Mouse (Mus musculus) adipocyte (in vitro differentiated cells): ENCODE measurements around the gene Pla2g6.
A peak's percentile ranks its signal among the peaks of the same experiment; 100 is the strongest.

Experiments
- DNase-seq: peaks from one replicate; pipeline ENCODE4 v3.0.0-alpha.2; 2016; ENCODE audit warnings: low spot score

Gene Pla2g6

DNA sequence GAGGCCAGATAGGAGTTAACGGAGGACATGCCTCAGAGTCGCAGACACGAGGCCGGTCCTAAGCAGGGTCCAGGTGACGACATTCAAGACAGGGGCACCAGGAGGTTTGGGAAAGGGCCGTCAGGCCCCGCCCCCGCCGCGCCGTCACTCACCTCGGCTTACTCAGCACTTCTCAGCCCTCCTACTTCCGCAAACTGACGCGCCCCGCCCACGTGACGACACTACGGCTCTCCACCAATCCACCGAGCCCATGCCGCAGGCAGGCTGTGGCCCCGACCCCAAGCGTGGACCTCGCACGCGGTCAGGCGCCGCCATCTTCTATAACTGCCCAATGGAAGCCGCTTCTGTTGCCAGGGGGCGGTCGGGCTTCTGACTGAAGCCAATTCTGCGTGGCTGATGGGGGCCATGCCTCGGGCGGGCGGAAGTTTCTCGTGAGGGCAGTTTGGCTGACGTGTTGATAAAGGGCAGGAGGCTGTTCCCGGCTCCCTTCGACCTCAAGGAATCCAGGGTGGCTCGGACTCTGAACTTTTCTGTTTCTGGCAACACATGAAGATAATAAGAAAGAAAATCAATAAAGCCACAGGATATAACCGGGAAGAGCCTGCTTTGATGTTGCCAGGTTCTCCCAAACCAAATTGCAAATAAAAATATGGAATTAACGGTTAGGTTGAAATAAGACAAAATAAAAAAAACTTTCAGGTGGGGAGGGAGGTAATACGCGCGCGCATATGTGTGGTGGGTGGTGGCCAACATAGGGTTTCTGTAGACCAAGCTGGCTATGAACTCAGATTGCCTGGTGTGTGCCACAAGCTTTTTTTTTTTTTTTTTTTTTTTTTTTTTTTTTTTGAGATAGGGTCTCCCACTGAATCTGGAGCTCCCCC lies at the start of gene Pla2g6:
Gene Pla2g6 (minus strand): TSS at position 333 of the 881 bp plus-strand sequence.
- DNase-seq, result peak; percentile 99

DNA sequence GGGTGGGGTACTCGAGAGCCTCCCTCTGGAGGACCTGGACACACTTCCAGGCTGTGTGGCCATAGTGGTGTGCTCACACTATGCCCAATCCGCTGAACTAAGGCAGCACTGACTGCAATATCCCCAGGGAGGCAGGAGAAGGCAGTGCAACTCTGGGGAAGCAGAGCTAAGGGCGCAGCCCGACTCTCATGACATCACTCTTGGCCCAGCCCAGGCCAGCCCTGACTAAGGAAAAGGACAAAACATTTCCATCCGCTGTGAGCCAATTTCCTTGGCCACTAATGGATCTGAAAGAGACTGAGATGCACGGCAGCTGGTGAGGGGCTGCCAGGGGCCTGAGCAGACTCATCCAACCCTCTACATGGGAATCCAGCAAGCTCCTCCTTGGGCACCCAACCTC lies 49.5 kb upstream of the Pla2g6 start:
- DNase-seq, result peak; percentile 97

DNA sequence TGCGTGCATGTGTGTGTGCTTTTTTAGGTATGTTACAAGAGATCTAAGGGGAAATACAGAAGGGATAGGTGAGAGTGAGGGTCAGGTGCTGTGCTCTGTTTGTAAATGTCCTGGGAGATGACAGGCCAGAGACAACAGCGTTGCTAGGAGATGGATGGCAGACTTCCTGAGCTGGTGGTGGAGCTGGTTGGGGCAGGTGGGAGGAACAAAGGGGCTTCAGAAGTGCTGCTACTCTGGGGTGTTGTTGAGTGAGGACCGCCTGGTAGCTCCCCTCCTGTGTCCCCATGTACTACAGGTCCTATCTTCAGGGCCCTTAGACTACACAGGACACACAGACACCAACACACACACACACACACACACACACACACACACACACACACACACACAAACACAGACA lies 46.6 kb upstream of the Pla2g6 start:
- DNase-seq, result no peak

DNA sequence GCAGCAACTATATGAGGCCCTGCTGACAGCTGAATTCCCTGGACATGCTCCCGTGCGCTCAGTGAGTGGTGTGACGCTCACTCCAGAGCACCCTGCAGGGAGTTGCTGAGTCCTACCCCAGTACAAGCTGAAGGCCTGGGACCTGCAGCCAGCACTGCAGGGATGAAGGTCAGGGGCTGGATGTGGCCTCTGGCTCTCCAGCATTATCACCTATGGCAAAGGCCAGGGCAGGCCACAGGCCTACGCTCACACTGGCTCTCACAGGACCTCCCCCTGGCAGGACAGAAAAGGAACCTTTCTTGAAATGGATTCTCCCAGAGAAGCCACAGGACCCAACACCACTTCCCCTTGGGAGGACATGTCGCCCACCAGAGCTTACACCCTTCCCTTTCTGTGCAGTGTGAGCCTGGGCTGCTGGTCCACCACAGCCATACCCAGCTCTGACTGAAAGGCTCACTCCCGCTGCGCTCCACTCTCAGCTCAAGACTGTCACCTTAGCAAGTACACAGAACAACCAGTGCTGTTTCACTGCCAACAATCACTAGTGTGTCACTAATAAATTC lies 42.2 kb upstream of the Pla2g6 start:
- no peak for DNase-seq

DNA sequence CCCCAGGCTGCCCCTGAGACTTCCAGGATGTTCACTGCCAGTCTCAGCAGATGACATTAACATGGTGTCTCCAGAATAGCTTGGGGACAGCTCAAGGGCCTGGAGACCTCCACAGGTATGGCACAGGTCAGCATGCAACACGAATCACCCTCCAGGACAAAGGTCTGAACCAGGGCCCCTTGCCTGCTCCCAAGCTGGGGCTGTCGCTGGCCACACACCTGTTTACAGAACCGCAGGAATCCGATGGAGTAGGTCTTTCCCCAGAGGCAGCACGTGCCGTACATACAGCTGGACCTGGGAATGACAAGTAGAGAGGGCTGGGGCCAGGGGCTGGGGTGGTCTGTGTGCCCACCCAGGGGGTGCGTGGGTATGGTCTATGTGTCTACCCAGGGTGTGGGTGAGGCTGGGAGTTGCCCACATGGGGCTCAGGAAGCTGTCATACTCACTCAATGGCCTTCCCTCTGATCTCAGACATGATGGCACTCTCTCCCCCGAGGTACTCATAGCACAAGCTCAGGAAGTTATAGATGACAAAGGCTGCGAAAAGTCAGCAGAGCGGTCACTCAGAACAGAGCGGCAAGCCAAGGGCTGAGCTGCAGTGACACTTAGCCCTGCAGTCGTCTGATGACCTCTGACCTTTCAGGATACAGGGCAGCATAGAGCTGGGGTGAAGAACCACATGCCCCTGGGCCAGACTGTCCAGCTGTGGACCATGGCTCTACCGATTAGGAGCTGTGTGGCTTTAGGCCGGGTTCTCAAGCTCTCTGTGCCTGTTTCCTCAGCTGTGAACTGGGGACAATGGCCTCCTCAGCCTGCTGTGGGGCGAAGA lies 41.5 kb upstream of the Pla2g6 start:
- DNase-seq, result no peak

DNA sequence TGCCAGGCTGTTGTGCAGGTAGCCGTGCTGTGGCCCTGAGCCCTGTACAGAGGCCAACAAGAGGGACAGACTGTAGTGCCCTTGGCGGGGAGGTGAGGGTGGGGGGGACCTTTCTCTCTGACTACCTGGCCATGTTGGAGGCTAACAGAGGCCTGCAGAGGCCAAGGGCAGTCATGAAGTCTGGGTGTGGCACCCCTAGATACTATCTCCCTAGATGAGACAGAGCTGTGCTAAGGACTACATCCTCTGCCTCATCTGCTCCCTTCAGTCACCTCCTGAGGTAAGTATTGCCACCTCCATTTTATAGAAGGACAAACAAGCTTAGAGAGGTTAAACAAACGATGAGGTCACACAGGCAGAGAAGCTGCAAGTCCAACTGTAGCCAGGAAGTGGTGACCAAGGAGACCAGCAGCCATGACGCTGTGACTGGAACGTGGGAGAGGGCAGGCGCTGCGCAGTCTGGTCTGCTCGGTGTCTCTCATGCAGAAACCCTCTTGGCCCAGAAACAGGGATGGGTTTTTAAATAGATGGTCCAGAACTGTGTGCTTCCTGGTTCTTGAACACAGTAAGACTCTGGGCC lies 40.8 kb upstream of the Pla2g6 start:
- no peak for DNase-seq

DNA sequence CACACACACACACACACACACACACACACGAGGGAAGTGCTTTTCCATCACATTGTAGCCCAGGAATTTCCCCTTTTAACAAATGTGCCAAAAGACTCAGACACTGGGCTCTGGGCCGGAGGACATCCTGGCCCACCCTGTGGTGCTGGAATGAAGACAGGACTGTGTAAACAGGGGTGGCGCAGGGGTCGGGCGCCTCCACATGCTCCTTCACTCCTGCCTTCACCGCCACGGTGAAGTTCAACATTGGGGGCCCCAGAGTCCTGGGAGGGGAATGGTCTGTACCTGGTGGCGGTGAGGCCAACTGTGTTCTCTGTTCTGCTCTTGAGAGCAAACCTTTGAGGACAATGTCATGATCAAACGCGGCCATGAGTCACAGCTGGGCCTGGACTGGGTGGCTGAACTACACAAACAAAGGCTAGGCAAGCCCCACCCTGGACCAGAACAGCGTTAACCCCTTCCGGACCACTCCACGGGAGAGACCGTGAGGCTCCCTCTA lies 40.2 kb upstream of the Pla2g6 start:
- DNase-seq, result no peak

DNA sequence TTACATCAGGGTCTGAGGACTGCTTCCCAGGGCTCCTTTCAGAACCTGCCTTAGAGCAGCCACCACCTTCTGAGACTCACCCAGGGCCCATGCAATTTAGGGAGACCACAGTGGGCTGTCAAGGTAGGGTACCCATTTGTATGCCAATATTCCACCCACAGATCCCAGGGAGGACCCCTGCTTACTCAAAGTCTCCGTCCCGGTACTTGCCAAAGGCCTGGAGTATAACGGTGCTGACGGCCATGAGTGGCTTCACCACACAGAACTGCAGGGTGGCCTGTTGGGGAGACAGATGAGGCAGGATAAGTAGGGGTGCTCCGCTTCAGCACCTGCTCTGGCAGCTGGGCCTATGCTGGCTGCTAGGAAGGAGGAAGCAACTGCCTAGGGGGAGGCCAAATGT lies 38.2 kb upstream of the Pla2g6 start:
- no peak for DNase-seq

DNA sequence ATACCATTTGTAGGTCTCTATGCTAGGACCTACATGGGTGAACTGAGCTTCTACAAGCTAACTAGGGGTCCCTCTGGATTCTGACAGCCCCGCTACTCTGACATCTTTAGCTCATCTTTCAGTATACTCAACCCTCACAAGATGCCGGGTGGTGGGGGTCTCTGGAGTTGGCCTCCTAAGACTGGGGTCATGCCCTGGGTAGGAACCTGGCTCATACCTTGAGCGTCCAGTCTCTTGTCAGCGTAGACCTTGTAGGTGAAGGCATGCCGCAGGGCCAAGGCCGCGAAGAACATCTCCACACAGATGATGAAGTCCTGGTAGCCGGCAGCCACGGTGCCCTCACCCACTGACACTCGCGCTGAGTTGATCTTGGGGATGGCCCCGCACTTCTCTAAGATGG lies 36.9 kb upstream of the Pla2g6 start:
- DNase-seq, result no peak

DNA sequence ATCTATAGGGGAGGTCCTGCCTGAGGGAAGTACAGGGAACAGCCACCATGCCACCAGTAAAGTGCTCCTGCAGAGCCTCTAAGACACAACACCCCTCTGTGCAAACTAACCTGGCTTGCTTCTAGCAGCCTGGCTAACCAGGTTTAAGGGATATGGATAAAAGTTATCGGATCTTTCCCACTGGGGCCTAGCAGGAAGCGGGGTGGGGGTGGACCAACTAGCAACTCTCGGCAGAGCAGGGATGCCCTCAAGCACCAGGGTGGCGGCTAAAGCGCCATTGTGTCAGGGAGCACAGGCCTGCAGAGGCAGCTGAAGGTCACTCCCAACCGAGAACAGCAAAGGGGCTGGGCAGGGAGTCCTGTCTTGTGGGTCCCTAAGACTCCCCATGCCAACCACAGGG lies 35.9 kb upstream of the Pla2g6 start:
- no peak for DNase-seq

DNA sequence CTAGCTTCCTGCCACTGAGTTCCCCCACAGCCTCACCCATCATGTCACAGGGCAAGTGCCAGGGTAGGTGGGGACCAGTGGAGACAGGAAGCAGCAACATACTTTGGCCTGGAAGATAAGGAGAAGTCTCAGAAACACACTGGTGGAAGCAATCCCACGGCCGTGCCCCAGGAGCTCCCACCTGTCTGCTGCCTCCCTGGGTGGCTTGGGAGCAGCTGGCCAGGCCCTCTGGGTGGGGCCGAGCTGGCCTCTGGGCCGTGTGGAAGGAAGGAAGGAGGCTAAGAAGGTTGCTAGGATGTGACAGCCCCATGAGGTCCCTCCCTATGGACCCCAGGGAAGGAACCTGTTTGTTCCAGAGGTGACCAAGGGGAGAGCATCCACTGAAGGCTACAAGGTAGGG lies 32.8 kb upstream of the Pla2g6 start:
- no peak for DNase-seq

DNA sequence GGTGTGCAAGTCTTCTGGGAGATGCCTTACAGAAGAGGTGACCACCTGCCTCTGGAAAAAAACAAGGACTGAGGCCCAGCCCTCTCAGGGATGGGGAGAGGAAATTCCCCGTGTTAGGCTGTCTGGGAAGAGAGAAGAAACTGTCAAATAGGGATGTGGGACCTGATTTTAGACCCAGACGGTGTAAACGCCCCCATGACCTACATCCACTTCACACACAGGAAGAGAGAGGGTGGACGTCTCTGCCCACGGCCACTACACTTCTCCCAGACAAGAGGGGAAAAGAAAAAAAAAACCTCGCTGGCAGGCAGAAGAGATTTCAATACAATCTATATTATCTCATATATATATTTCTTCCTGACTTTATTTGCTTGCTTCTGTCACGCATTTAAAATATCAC lies 32.2 kb upstream of the Pla2g6 start:
- DNase-seq, result no peak

DNA sequence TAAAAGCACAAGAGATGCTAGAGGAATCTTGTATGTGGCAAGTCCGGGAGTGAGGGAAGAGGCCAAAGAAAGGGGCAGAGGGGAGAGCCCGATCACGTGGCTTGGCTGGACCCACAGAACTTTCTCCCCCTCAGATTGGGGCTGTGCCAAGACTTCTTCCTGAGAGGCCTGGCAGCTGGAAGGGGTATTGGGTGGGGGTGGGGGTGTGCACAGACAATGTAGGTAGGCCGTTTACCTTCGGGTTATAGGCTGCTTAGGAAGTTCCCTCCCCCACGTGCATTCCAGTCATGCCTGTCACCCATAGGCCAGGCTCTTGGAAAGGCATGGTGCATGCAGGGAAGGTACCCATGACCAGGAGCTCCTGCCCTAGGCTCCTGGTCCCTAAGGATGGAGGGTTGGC lies 31.8 kb upstream of the Pla2g6 start:
- DNase-seq, result peak; percentile 48

DNA sequence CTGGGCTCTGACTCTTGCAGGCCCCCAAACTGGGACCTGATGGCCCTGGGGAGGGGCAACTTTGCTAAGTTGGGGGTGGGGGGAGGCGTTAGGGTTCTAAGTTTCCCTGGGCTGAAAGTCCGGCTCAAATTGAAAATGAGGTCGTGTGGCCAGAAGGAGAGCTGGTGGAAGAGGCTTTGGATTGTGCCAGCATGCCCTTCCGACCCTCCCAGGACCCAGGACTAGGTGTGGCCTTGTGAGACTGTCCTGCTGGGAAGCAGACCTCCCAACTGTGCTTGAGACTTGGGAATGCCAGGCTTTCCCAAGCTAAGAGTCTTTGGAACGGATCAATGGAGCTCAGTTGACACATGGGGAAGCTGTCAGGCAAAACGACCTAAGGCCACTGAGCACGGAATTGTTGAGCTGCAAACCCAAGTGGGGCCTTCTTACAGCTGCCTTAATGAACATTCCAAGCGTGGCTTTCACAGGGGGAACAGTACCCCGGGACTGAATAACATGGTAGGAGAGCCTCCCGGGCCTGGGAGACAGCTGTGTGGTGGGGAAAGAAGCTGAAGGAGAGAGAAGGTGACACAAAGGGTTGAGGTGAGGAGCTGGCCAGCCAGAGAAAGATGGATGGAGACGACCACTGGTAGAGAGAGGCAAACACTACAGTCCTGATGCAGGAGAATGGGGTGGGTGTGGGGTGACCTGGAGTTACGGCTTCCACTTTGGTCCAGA lies 29.9 kb upstream of the Pla2g6 start:
- DNase-seq, result no peak

DNA sequence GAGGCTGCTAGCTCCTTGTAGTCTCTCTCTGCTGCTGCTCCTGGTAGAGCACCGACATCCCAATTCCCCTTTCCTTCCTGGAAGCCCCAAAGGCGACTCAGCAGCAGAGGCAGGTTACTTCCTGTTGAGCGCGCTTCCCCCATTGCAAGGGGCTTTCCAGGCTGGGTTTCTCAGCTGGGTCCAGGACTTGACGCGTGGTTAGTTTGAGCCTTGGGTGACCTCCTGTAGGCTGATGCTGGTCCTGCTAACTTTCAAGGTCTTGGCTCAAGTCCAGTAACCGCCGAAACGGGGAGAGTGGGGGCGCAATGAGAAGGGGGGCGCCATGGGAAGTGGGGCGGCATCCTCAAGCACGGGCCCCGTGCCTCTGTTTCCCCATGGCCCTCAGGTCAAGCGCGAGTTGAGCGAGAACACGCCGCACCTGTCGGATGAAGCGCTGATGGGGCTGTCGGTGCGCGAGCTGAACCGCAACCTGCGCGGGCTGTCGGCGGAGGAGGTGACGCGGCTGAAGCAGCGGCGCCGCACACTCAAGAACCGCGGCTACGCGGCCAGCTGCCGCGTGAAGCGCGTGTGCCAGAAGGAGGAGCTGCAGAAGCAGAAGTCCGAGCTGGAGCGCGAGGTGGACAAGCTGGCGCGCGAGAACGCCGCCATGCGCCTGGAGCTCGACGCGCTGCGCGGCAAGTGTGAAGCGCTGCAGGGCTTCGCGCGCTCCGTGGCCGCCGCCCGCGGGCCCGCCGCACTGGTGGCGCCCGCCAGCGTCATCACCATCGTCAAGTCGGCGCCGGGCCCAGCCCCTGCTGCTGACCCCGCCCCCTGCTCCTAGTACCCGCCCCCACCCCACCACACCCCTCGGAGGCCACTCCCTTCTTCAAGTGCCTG lies 29.1 kb upstream of the Pla2g6 start:
- DNase-seq, result no peak

DNA sequence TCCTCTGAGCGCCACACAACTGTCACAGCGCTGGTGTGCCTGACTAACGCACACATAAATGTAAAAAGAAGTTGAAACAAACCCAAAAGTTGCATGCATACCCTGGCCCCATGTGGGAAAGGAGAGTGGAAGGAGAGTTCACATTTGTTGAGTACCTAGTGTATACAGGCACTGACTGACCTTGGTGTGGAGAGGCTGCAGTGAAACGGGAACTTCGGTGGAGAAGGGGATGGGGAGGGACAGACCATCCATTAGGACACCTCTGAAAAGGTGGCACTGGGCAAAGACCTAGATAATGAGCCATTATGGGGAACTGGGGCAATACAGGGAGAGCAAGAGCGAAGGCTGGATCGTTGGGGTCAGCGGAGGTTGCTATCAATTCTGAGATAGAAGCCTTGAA lies 28.3 kb upstream of the Pla2g6 start:
- no peak for DNase-seq

DNA sequence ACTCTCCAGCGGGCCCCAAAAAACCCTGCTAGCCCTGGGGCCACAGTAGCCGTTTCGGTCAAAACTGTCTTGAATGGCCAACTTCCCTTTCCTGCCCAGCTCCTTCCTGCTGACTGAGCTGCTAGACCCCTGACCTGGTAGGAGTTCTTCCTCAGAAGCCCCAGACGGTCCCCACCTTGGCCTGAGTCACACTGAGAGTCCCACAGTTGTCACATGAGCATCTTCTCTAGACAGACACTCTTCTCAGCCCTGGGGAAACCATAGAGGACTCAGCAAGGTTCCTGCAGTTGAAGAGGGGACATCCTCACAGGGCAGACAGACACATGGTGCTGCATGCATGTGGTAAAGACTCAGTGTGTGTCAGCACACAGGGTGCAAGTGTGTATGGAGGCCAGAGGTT lies 26.4 kb upstream of the Pla2g6 start:
- no peak for DNase-seq

DNA sequence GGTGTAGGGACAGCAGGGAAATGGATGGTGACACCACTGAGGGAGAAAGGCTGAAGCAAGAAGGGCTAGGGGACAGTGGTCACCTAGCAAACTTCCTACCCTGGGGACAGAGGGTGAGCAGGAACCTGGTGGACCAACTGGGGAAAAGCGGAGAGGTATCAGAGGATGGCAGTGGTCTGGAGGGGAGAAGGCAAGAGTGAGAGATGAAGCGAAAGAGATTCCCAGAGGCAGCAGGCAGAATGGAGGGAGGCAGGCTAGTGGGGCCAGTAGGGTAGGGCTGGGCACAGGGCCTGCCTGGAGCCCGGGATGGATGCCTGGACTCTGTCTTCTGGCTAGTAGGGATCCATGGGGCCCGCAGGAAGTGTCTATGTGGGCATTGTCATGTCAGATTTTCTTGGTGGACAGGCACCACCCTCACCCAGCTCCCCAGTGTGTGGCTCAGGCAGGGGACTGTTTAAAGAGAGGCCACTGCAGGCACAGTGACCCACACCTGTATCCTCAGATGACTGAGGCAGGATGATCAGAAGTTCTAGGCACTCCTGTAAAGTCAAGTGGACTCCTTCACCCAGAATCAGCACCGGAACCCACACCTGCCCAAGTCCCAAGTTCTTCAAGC lies 25.6 kb upstream of the Pla2g6 start:
- no peak for DNase-seq

DNA sequence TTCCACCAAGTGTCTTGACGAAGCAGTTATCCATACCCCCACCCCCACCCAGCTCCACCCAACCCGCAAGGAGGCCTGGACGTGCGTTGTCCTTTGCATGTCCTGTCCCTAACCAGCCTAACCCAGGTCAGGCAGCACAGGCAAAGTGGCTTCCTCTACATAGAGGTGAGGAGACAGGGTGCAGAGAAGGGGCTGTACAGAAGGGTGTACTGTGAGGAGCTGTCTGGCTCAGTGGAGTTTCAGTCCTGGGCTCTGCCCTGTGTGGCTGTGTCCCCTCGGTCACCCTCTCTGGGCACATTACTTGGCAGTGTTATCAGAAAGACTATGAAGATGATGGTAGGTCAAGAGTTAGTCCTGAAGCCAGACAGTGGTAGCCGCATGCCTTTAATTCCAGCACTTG lies 24.3 kb upstream of the Pla2g6 start:
- DNase-seq, result no peak

DNA sequence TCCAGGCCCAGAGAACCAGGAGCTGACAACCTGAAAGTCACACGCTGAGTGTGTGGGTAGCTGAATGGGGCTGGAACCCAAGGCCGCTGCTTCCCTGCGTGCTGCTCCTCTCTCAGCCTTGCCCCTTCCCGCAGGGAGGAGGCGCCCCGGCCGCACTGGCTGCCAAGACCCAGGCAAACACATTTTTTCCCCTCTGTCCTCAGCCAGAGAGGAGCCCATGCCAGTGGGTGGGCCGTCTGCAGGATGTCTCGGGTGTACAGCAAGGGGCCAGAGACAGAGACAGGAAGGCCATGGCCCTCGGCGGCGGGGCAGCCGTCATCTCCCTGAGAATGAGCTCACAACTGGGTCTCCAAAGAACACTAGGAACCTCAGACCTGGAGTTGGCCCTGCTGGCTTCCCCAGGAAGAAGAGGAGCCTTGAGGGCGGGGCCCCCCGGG lies 23.2 kb upstream of the Pla2g6 start:
- peak; percentile 28 for DNase-seq
